Mouse (Mus musculus): Measurements from ENCODE around the gene Slc8a3. TPM values are rescaled to one million over a fixed set of nuclear protein-coding genes. Genes with fewer than 3 reads are reported as not detected.
"Not testable (repeated sequence)": the region's sequence is repeated elsewhere in the genome, so short reads cannot be mapped to it uniquely, and the experiment has no call there.

The Slc8a3 gene
- total RNA-seq (2012; rRNA removed) (not detected in 2 replicates), total RNA-seq (2014; rRNA removed) (not detected in 2 replicates), polyA plus RNA-seq (2012; ENCODE audit: insufficient read length, low read depth) (0.11 TPM in 1 of 2 replicates, not detected in the other)

DNA sequence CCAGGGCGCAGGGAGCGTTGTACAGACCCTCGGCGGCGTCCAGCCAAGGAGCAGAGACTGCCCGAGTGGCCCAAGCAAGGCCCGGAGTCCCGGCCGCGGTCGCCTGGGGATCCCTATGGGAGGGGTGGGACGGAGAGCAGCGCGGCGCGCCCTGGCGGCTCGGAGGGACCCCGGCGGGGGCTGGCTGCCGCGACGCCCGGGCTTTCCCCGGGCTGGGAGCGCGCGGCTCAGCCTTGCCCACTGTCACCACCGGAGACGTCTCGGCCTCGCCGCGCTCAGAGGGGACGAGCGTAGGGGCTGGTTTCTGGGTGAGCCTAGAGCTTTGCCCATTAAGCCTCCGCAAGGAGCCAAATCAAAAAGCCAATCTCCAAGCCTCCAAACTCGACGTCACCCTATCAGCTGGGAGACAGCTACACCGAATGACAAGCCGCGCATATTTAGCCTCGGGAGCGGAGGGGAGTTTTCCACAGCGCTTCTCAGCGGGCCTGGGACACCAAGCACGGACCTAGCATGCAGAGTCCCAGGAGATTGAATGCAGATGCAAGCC lies at the start of gene Slc8a3:
TSS of gene Slc8a3 (minus strand) at position 306 of the 547 bp plus-strand sequence.
- Histone ChIP-seq H3K4me1 (ENCODE audit: control insufficient read depth in 1 of 2, insufficient read depth in 2 of 2) (no peaks in the 10 kb centered on the region), H3K9me3 (replicated peaks; ENCODE audit: low read length) (no peaks in the 10 kb centered on the region), H3K36me3 (replicated peaks in 1 of 2; ENCODE audit: control insufficient read depth in 1 of 2, insufficient read depth in 1 of 2, low read length in 1 of 2) (no peaks in the 10 kb centered on the region), H3K4me3 (replicated peaks in 1 of 3; ENCODE audit: low read depth in 2 of 3, low read length in 2 of 3, poor library complexity in 1 of 3) (no peak within 1 kb of the TSS), H3K79me2 (replicated peaks; ENCODE audit: control insufficient read depth, extremely low read depth, insufficient read depth, poor library complexity, severe bottlenecking) (no peaks in the 10 kb centered on the region), H3K9ac (ENCODE audit: insufficient read depth, low read depth) (no peak within 1 kb of the TSS), H3K4me2 (ENCODE audit: insufficient read depth, low read depth, poor library complexity, severe bottlenecking) (no peak within 1 kb of the TSS), H3K27me3 (replicated peaks) (no peaks in the 10 kb centered on the region), H3K27ac (ENCODE audit: insufficient read depth, low read depth) (no peak within 1 kb of the TSS)
- no peak for TF ChIP-seq CHD1 (IDR thresholded peaks at IDR 0.05; ENCODE audit: low read depth, low read length)
- TF ChIP-seq USF1 (IDR thresholded peaks at IDR 0.05; ENCODE audit: low read depth, low read length) = no peak
- no peak for TF ChIP-seq POLR2AphosphoS2 (IDR thresholded peaks at IDR 0.05; ENCODE audit: low read depth, low read length)
- TF ChIP-seq PAX5 (IDR thresholded peaks at IDR 0.05; ENCODE audit: low read length) = no peak
- TF ChIP-seq NRF1 (IDR thresholded peaks at IDR 0.05; ENCODE audit: low read depth, low read length) = no peak
- no peak for TF ChIP-seq HCFC1 (IDR thresholded peaks at IDR 0.05; ENCODE audit: low read depth, low read length)
- TF ChIP-seq CTCF (conservative IDR thresholded peaks at IDR 0.05 in 1 of 2, IDR thresholded peaks at IDR 0.05 in 1 of 2; ENCODE audit: low read depth in 2 of 2, low read length in 2 of 2) = no peak
- no peak for TF ChIP-seq MAZ (IDR thresholded peaks at IDR 0.05; ENCODE audit: low read depth, low read length)
- TF ChIP-seq EP300 (IDR thresholded peaks at IDR 0.05; ENCODE audit: low read length) = no peak
- TF ChIP-seq BHLHE40 (IDR thresholded peaks at IDR 0.05; ENCODE audit: low read depth, low read length) = no peak
- DNase-seq (ENCODE audit: extremely low read depth) = no peak
- in situ Hi-C loops (cut with MboI; ENCODE audit: low pct_ligation_motif_present, low pct_unique_long_range_greater_than_20kb, low sequenced_read_pairs) = no loop called here
- dilution Hi-C loops (cut with MboI; ENCODE audit: extremely low pct_ligation_motif_present, extremely low pct_unique_long_range_greater_than_20kb, low sequenced_read_pairs) = no loop called here

DNA sequence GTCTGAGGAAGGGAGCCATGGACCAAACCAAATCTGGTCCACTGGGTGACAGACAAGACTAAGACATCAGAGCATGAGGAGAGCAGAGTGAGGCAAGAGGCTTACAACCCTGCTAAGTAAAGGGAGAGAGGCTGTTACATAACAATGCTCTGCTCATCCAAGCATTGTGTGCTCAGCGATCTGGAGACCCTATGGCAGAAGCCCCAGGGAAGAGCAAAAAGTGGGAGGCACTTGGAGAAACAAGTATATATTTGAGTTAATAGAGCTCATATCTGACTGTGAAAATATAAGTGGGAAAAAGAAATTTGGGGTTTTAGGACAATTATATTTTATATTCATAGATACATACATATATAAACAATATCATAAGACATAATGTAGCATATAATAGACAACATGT lies 46.4 kb upstream of the Slc8a3 start, which contains the start of gene Gm4787:
TSS of gene Gm4787 (minus strand) at position 101 of the 400 bp plus-strand sequence.
- H3K9me3 ChIP-seq (replicated peaks; ENCODE audit: low read length); H3K27ac ChIP-seq (ENCODE audit: insufficient read depth, low read depth); dilution Hi-C loops (cut with MboI; ENCODE audit: extremely low pct_ligation_motif_present, extremely low pct_unique_long_range_greater_than_20kb, low sequenced_read_pairs); H3K79me2 ChIP-seq (replicated peaks; ENCODE audit: control insufficient read depth, extremely low read depth, insufficient read depth, poor library complexity, severe bottlenecking); H3K4me2 ChIP-seq (ENCODE audit: insufficient read depth, low read depth, poor library complexity, severe bottlenecking); H3K4me3 ChIP-seq (replicated peaks in 1 of 3; ENCODE audit: low read depth in 2 of 3, low read length in 2 of 3, poor library complexity in 1 of 3); DNase-seq (ENCODE audit: extremely low read depth); H3K9ac ChIP-seq (ENCODE audit: insufficient read depth, low read depth); H3K27me3 ChIP-seq (replicated peaks); H3K36me3 ChIP-seq (replicated peaks in 1 of 2; ENCODE audit: control insufficient read depth in 1 of 2, insufficient read depth in 1 of 2, low read length in 1 of 2); in situ Hi-C loops (cut with MboI; ENCODE audit: low pct_ligation_motif_present, low pct_unique_long_range_greater_than_20kb, low sequenced_read_pairs); H3K4me1 ChIP-seq (ENCODE audit: control insufficient read depth in 1 of 2, insufficient read depth in 2 of 2): not testable (repeated sequence)

DNA sequence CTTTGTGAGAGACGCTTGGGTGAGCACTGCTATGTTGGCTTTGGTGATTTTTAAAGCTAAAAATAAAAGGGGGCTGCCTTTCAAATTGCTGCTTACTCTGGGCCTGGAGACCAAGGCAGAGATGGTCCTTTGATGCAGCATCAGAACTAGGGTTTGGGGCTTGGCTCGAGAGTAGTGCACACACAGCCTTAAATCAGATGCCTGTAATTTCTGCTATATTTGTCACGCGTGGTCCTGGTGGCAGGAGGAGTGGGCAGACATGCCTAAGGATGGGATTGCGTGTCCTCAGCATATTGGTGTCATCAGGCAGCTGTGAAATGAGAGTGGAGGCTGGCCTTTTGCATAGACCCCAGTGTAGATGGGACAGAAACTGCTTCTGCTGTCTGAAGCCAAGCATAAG lies 861 bp upstream of the Slc8a3 start:
- no peak overlapping the region for H3K9ac ChIP-seq (ENCODE audit: insufficient read depth, low read depth)

More for the DNA sequence above, 861 bp upstream of the Slc8a3 start:
- H3K27ac ChIP-seq (ENCODE audit: insufficient read depth, low read depth) = no peak overlapping the region
- dilution Hi-C loops (cut with MboI; ENCODE audit: extremely low pct_ligation_motif_present, extremely low pct_unique_long_range_greater_than_20kb, low sequenced_read_pairs) = no loop called here
- no peak overlapping the region for H3K4me2 ChIP-seq (ENCODE audit: insufficient read depth, low read depth, poor library complexity, severe bottlenecking)
- DNase-seq (ENCODE audit: extremely low read depth) = no peak
- TF ChIP-seq ETS1 (conservative IDR thresholded peaks at IDR 0.05; ENCODE audit: low read depth, low read length) (no peak), GABPA (IDR thresholded peaks at IDR 0.05; ENCODE audit: insufficient replicate concordance, low read depth, low read length) (no peak), RCOR1 (conservative IDR thresholded peaks at IDR 0.05; ENCODE audit: low read depth, low read length) (no peak)
- in situ Hi-C loops (cut with MboI; ENCODE audit: low pct_ligation_motif_present, low pct_unique_long_range_greater_than_20kb, low sequenced_read_pairs) = no loop called here
- H3K9me3 ChIP-seq (replicated peaks; ENCODE audit: low read length) = no peaks in the 10 kb centered on the region
- H3K4me3 ChIP-seq (replicated peaks in 1 of 3; ENCODE audit: low read depth in 2 of 3, low read length in 2 of 3, poor library complexity in 1 of 3) = no peak overlapping the region
- no peaks in the 10 kb centered on the region for H3K4me1 ChIP-seq (ENCODE audit: control insufficient read depth in 1 of 2, insufficient read depth in 2 of 2)
- H3K79me2 ChIP-seq (replicated peaks; ENCODE audit: control insufficient read depth, extremely low read depth, insufficient read depth, poor library complexity, severe bottlenecking) = no peaks in the 10 kb centered on the region
- no peaks in the 10 kb centered on the region for H3K36me3 ChIP-seq (replicated peaks in 1 of 2; ENCODE audit: control insufficient read depth in 1 of 2, insufficient read depth in 1 of 2, low read length in 1 of 2)
- H3K27me3 ChIP-seq (replicated peaks) = no peaks in the 10 kb centered on the region
